Mouse (Mus musculus) midbrain, embryonic 16.5 days (tissue): ENCODE measurements around the gene Gm20458. TPM values are rescaled to one million over a fixed set of nuclear protein-coding genes. Genes with fewer than 3 reads are reported as not detected.

ENCODE experiments used
- ATAC-seq: fragments of 200-750 bp; cut with Nextera tagmentation; 2 replicates; pipeline ENCODE4 v1.8.0; 2017; ENCODE audit warnings: moderate TSS enrichment
- H3K27ac ChIP-seq: fragments of 300-500 bp; sonication (generic); 2 replicates; pipeline ENCODE4 v1.5.1; 2014; ENCODE audit warnings: mild to moderate bottlenecking, low read length, mixed read lengths
- H3K27me3 ChIP-seq: fragments of 300-500 bp; sonication (generic); 2 replicates; pipeline ENCODE4 v1.6.1; 2014; ENCODE audit warnings: low read depth, low read length, mixed read lengths; ENCODE audit not compliant: control insufficient read depth, insufficient read depth
- H3K36me3 ChIP-seq: fragments of 300-500 bp; sonication (generic); 2 replicates; pipeline ENCODE4 v1.6.1; 2014; ENCODE audit warnings: mild to moderate bottlenecking, low read length, moderate library complexity, mixed read lengths; ENCODE audit not compliant: control insufficient read depth, insufficient read depth
- H3K4me1 ChIP-seq: fragments of 300-500 bp; sonication (generic); 2 replicates; pipeline ENCODE4 v1.6.1; 2014; ENCODE audit warnings: mild to moderate bottlenecking, low read length, mixed read lengths; ENCODE audit not compliant: control insufficient read depth, insufficient read depth
- H3K4me2 ChIP-seq: fragments of 300-500 bp; sonication (generic); 2 replicates; pipeline ENCODE4 v1.6.1; 2014; ENCODE audit warnings: mild to moderate bottlenecking, low read length, mixed read lengths
- H3K4me3 ChIP-seq: fragments of 300-500 bp; sonication (generic); 2 replicates; pipeline ENCODE4 v1.5.1; 2014; ENCODE audit warnings: low read depth, mild to moderate bottlenecking, low read length, moderate library complexity, mixed read lengths
- H3K9ac ChIP-seq: fragments of 300-500 bp; sonication (generic); 2 replicates; pipeline ENCODE4 v1.6.1; 2014; ENCODE audit warnings: low read depth, low read length, mixed read lengths
- H3K9me3 ChIP-seq: fragments of 300-500 bp; sonication (generic); replicated peaks from 2 replicates; pipeline ENCODE4 v1.6.1; 2014; ENCODE audit warnings: mild to moderate bottlenecking, low read length, mixed read lengths; ENCODE audit not compliant: control insufficient read depth, poor library complexity, severe bottlenecking
- WGBS: fragments of 180-500 bp; shearing (Covaris S2); extraction: QIAGEN DNeasy Blood & Tissue Kit; methylation state at CpG from one replicate; pipeline ENCODE4 v1.1.7; 2014; 5-methylcytosine and 5-hydroxymethylcytosine counted together
- polyA plus RNA-seq: library from polyadenylated mRNA; unstranded; fragments of >200 nt; fragmentation: Nextera tagmentation; extraction: Ambion mirVana; gene quantifications from 2 replicates; pipeline ENCODE4 v1.2.1, GENCODE M21; 2015

Gene Gm20458
- polyA plus RNA-seq, 1 experiment from 2014 or later: 7.5 TPM

DNA sequence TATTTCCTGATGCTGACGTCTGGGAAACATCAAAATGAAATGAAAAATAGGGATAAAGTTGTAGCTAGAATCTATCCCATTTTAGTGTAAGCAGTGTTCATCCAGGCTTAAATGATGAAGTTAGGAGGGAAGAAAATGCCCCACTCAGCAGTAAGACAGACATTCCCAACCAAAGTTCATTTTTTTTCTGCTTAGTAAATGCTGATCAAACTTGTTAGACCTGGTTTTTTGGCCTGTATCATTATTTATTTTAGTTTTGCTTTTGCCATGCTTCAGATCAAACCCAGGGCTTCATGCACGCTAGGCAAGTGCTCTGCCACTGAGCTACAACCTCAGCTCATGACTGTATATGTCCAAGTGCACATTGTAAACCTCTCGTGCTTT lies 14.7 kb upstream of the Gm20458 start:
- 78% methylated on average over 3 of the region's 3 CpGs for WGBS
- no peak for ATAC-seq

GRCm38 (mm10) chr2:164448140-164448539 lies 12.6 kb upstream of the Gm20458 start:
- Histone ChIP-seq H3K27me3 (no peaks in the 10 kb centered on the region), H3K27ac (no peak overlapping the region), H3K9ac (no peak overlapping the region), H3K4me2 (no peak overlapping the region), H3K9me3 (no peaks in the 10 kb centered on the region), H3K4me3 (no peak overlapping the region), H3K4me1 (peaks cover 6% of the 10 kb centered on the region; the same call in 1 of the 2 replicates), H3K36me3 (no peaks in the 10 kb centered on the region)
- 89% methylated on average over 1 of the region's 1 CpGs for WGBS
- no peak for ATAC-seq

More for the DNA sequence above, 14.7 kb upstream of the Gm20458 start:
- Histone ChIP-seq H3K4me3 (no peak overlapping the region), H3K9me3 (no peaks in the 10 kb centered on the region), H3K27ac (no peak overlapping the region), H3K4me1 (peaks cover 17% of the 10 kb centered on the region), H3K27me3 (peaks cover 7% of the 10 kb centered on the region), H3K4me2 (no peak overlapping the region), H3K9ac (no peak overlapping the region), H3K36me3 (no peaks in the 10 kb centered on the region)

- 84% methylated on average over 5 of the region's 5 CpGs for WGBS
- no peak for ATAC-seq
These were observed 11.8 kb upstream of the Gm20458 start for GRCm38 (mm10) chr2:164448921-164449320.

GRCm38 (mm10) chr2:164449341-164450042 lies 11.3 kb upstream of the Gm20458 start:
- no peaks in the 10 kb centered on the region for H3K36me3 ChIP-seq
- H3K4me2 ChIP-seq: no peak overlapping the region
- H3K27ac ChIP-seq: no peak overlapping the region
- no peaks in the 10 kb centered on the region for H3K9me3 ChIP-seq
- WGBS: 90% methylated on average over 14 of the region's 14 CpGs
- ATAC-seq: no peak
- H3K9ac ChIP-seq: no peak overlapping the region
- no peaks in the 10 kb centered on the region for H3K27me3 ChIP-seq
- no peaks in the 10 kb centered on the region for H3K4me1 ChIP-seq
- H3K4me3 ChIP-seq: no peak overlapping the region

More at GRCm38 (mm10) chr2:164448921-164449320, 11.8 kb upstream of the Gm20458 start:
- Histone ChIP-seq H3K36me3 (no peaks in the 10 kb centered on the region), H3K4me1 (no peaks in the 10 kb centered on the region), H3K4me3 (no peak overlapping the region), H3K4me2 (no peak overlapping the region), H3K9ac (no peak overlapping the region), H3K27me3 (no peaks in the 10 kb centered on the region), H3K9me3 (no peaks in the 10 kb centered on the region), H3K27ac (no peak overlapping the region)

DNA sequence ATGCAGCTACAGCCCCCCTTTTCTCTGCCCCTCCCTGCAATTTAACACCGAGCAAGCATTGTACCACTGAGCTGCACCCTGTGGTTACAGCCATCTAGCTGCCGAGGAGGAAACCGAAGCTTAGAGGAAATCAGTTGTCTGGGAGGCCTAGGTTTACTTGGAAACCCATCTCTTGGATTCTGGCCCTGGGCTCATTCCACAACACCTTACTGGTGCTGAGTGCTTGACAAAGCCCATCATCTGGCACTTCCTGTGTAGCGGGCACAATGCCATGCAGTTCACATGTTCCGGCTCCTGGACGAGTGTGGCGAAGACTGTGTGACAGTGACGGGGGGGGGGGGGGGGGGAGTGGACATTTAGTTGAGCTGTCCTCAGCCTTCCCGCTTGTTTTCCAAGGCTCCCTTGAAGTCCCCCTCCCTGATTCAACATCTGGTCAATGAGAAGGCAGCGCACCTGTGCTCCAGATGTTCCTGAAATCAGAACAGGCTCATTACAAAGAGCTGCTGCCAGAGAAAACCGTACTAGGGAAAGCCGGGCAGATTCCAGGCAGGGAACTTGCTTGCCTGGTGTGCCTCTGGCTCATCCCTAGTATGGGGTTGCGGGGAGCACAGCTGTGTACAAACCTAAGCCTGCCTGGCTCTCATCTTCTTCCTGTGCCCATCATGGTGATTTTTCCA lies 8.6 kb upstream of the Gm20458 start:
- WGBS: 52% methylated on average over 13 of the region's 13 CpGs

DNA sequence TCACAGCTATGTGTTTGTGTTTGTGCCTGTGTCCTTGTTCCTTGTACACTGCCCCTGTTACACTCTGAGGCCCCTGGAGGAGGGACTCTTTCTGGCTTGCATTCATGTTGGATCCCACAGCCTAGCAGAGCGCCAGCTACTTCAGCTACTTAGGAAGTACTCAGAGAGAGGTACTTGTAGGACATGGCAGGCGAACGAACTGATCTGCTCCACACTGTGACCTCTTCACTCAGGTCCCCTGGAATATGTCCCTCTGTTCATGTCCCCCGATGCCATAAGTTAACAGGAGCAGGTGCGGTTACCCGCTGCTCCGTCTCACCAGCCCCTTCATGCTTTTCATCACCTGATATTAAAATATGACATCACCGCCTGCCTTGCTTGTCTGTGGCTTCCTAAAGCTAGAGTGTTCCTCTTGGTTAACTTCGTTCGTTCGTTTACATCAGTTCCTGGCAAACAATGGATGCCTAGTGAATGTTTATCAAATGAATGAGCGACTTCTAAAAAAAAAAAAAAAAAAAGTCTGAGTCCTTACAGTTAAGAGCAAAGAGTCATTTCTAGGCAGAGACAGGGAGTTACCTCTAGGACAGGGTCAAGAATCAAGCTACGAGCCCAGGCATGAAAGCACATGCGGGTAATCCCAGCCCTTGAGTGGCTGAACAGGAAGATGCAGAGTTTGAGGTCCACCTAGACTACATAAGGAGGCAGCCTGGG lies 7.6 kb upstream of the Gm20458 start:
- 85% methylated on average over 14 of the region's 14 CpGs for WGBS
- H3K36me3 ChIP-seq: no peaks in the 10 kb centered on the region
- no peaks in the 10 kb centered on the region for H3K4me1 ChIP-seq
- H3K9ac ChIP-seq: no peak overlapping the region
- H3K9me3 ChIP-seq: no peaks in the 10 kb centered on the region
- ATAC-seq: no peak
- no peak overlapping the region for H3K4me2 ChIP-seq
- H3K27me3 ChIP-seq: no peaks in the 10 kb centered on the region
- H3K27ac ChIP-seq: no peak overlapping the region
- H3K4me3 ChIP-seq: no peak overlapping the region

More for the DNA sequence above, 8.6 kb upstream of the Gm20458 start:
- H3K4me2 ChIP-seq: no peak overlapping the region
- no peak overlapping the region for H3K4me3 ChIP-seq
- no peaks in the 10 kb centered on the region for H3K4me1 ChIP-seq
- ATAC-seq: no peak
- H3K36me3 ChIP-seq: no peaks in the 10 kb centered on the region
- no peak overlapping the region for H3K9ac ChIP-seq
- H3K9me3 ChIP-seq: no peaks in the 10 kb centered on the region
- no peaks in the 10 kb centered on the region for H3K27me3 ChIP-seq
- H3K27ac ChIP-seq: no peak overlapping the region

DNA sequence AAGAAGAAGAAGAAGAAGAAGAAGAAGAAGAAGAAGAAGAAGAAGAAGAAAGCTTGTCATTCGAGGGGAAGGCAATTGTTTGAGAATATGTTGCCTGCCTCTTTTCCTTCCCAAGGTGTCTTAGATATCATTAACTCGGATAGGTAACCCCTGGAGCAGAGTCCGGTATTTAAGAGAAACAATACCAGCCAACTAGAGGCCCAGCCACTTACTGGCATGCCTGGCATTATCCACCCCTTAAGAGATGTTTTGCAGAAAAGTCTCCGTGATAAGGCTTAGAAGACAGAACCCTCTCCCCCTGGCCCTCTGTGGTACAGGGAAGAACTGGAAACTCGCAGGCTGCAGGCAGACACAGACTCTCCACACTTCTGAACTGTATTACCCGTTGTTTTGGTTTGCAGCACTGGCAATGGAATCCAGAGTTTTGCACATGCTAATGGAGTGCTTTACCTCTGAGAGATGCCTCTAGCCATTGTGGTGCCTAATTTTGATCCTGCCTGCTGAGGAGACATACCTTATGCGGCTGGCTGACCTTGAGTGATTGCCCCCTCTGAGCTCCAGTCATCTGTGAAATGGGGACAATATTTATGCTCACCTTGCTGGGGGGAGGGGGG lies 6.8 kb upstream of the Gm20458 start:
- Histone ChIP-seq H3K27ac (no peak overlapping the region), H3K9me3 (no peaks in the 10 kb centered on the region), H3K9ac (no peak overlapping the region), H3K4me3 (no peak overlapping the region), H3K4me1 (no peaks in the 10 kb centered on the region), H3K36me3 (no peaks in the 10 kb centered on the region), H3K4me2 (no peak overlapping the region), H3K27me3 (no peaks in the 10 kb centered on the region)
- no peak for ATAC-seq
- 66% methylated on average over 7 of the region's 7 CpGs for WGBS

DNA sequence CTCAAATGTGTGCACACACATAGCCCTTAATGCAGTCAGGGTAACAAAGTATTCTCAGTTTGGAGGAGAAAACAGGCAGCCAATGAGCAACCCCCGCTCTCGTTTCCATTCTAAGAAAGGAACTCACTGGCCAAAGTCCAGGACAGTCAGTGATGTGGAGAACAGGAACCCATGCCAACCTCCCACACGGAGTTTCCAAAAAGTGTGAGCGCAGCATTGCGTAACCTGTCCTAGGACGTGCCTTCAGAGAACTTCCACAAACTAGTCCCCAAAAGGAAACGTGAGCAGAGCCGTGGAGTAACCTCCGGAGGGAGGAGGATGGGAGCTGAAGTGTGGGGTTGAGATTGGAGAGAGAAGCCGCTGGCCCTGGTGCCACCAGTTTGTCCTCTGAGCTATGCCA lies 5.9 kb upstream of the Gm20458 start:
- WGBS: 84% methylated on average over 10 of the region's 10 CpGs
- Histone ChIP-seq H3K4me2 (no peak overlapping the region), H3K4me3 (no peak overlapping the region), H3K27me3 (no peaks in the 10 kb centered on the region), H3K36me3 (no peaks in the 10 kb centered on the region), H3K9me3 (no peaks in the 10 kb centered on the region), H3K27ac (no peak overlapping the region), H3K4me1 (no peaks in the 10 kb centered on the region), H3K9ac (no peak overlapping the region)
- no peak for ATAC-seq
